Mouse (Mus musculus): ENCODE measurements around the gene Smim17.

DNA sequence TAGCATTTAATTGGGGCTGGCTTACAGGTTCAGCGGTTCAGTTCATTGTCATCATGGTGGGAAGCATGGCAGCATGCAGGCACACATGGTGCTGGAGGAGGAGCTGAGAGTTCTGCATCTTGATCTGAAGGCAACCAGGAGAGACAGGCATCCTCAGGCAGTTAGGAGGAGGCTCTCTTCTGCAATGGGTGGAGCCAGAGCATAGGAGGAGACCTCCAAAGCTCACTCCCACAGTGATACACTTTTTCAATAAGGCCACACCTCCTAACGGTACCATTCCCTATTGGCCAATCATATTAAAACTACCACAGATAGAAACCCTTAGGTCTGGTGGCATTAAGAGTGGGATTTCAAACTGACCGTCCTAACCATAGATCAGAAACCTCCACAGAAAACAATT is 29.1 kb upstream of the Smim17 start:
- TF ChIP-seq CTCF (conservative IDR thresholded peaks at IDR 0.05; ENCODE audit: low read length) (no peak), POU5F1 (IDR thresholded peaks at IDR 0.05; ENCODE audit: borderline replicate concordance, low read length) (no peak)
